Mouse (Mus musculus): Measurements from ENCODE around the gene Pgd.
"Not testable (repeated sequence)": the region's sequence is repeated elsewhere in the genome, so short reads cannot be mapped to it uniquely, and the experiment has no call there.

Pgd gene

GRCm38 (mm10) chr4:149131789-149132565, 34.6 kb downstream of the Pgd start:
- DNase-seq, result no peak

GRCm38 (mm10) chr4:149131021-149131752, 35.4 kb downstream of the Pgd start:
- no peak for DNase-seq

GRCm38 (mm10) chr4:149128467-149128866, 38.1 kb downstream of the Pgd start:
- no peak for DNase-seq

GRCm38 (mm10) chr4:149126663-149127062, 39.9 kb downstream of the Pgd start, which contains the start of gene Cort:
Gene Cort (minus strand): TSS chr4:149126763.
- no peak for DNase-seq

GRCm38 (mm10) chr4:149126115-149126509, 40.5 kb downstream of the Pgd start:
- DNase-seq, result no peak

GRCm38 (mm10) chr4:149125341-149126114, 41.0 kb downstream of the Pgd start:
- no peak for DNase-seq

- no peak for DNase-seq
Observed at GRCm38 (mm10) chr4:149123432-149123831, 43.1 kb downstream of the Pgd start.

GRCm38 (mm10) chr4:149119978-149120562, 46.5 kb downstream of the Pgd start:
- DNase-seq, result not testable (repeated sequence)

GRCm38 (mm10) chr4:149103875-149104561, 62.6 kb downstream of the Pgd start, which contains the start of gene Dffa:
Gene Dffa (plus strand): TSS chr4:149104146.
- DNase-seq, result peak; percentile 96

GRCm38 (mm10) chr4:149101456-149101855, 65.1 kb downstream of the Pgd start:
- DNase-seq, result no peak

GRCm38 (mm10) chr4:149100449-149100848, 66.1 kb downstream of the Pgd start:
- DNase-seq, result not testable (repeated sequence)
